Mouse (Mus musculus) heart, embryonic 16.5 days (tissue): ENCODE measurements at regions not wholly inside any gene's neighbourhood (a gene's known extent, or its start where the extent isn't known, plus 50 kb on each side); places are given as distances from the start of the nearest gene placed in this dataset.
A peak's percentile ranks its signal among the peaks of the same experiment; 100 is the strongest.

Experiments
- ATAC-seq: fragments of 200-750 bp; cut with Nextera tagmentation; replicated peaks from 2 replicates; pipeline ENCODE4 v1.8.0; 2017; ENCODE audit warnings: moderate number of reproducible peaks; ENCODE audit not compliant: insufficient read depth, low FRiP score; ENCODE audit errors: extremely low read depth
- H3K27ac ChIP-seq: fragments of 300-500 bp; sonication (generic); 2 replicates; pipeline ENCODE4 v1.5.1; 2014; ENCODE audit warnings: mild to moderate bottlenecking, low read length, control low read depth, moderate library complexity
- H3K27me3 ChIP-seq: fragments of 300-500 bp; sonication (generic); 2 replicates; pipeline ENCODE4 v1.6.1; 2014; ENCODE audit warnings: low read length, mixed read lengths; ENCODE audit not compliant: control insufficient read depth, insufficient read depth
- H3K36me3 ChIP-seq: fragments of 300-500 bp; sonication (generic); 2 replicates; pipeline ENCODE4 v1.6.1; 2014; ENCODE audit not compliant: control insufficient read depth, insufficient read depth
- H3K4me1 ChIP-seq: fragments of 300-500 bp; sonication (generic); 2 replicates; pipeline ENCODE4 v1.6.1; 2014; ENCODE audit warnings: low read length, mixed read lengths; ENCODE audit not compliant: control insufficient read depth, insufficient read depth
- H3K4me2 ChIP-seq: fragments of 300-500 bp; sonication (generic); 2 replicates; pipeline ENCODE4 v1.6.1; 2014; ENCODE audit warnings: low read depth, mild to moderate bottlenecking, control low read depth, low read length
- H3K4me3 ChIP-seq: fragments of 300-500 bp; sonication (generic); 2 replicates; pipeline ENCODE4 v1.5.1; 2014; ENCODE audit warnings: mild to moderate bottlenecking, control low read depth, low read length
- H3K9ac ChIP-seq: fragments of 300-500 bp; sonication (generic); 2 replicates; pipeline ENCODE4 v1.6.1; 2014; ENCODE audit warnings: low read length, control low read depth
- H3K9me3 ChIP-seq: fragments of 300-500 bp; sonication (generic); replicated peaks from 2 replicates; pipeline ENCODE4 v1.6.1; 2016; ENCODE audit warnings: low read length; ENCODE audit not compliant: control insufficient read depth
- WGBS: fragments of 180-500 bp; shearing (Covaris S2); extraction: QIAGEN DNeasy Blood & Tissue Kit; methylation state at CpG from one replicate; pipeline ENCODE4 v1.1.7; 2014; 5-methylcytosine and 5-hydroxymethylcytosine counted together

GRCm38 (mm10) chr4:50827002-50827401, 389.5 kb upstream of the Cylc2 start:
- H3K4me3 ChIP-seq: no peak overlapping the region
- H3K27ac ChIP-seq: no peak overlapping the region
- H3K27me3 ChIP-seq: no peaks in the 10 kb centered on the region
- 8% methylated on average over 1 of the region's 1 CpGs for WGBS
- no peaks in the 10 kb centered on the region for H3K9me3 ChIP-seq
- no peaks in the 10 kb centered on the region for H3K4me1 ChIP-seq
- no peaks in the 10 kb centered on the region for H3K36me3 ChIP-seq
- no peak overlapping the region for H3K4me2 ChIP-seq
- ATAC-seq: peak; percentile 55; the same call in 1 of the 2 replicates
- H3K9ac ChIP-seq: no peak overlapping the region
